Mouse (Mus musculus): ENCODE results near the gene Lactbl1.

- TF ChIP-seq CTCF (IDR thresholded peaks at IDR 0.05; ENCODE audit: borderline replicate concordance, control insufficient read depth, extremely low read depth, insufficient read depth, low read length, poor library complexity) (no peak), POLR2A (IDR thresholded peaks at IDR 0.05; ENCODE audit: control insufficient read depth, extremely low read depth, insufficient read depth, low read length, poor library complexity) (no peak)
Measured at GRCm38 (mm10) chr4:136622388-136622787, at the start of gene Lactbl1.
